Mouse (Mus musculus) gastrocnemius, postnatal 10 days (tissue): ENCODE measurements at regions not wholly inside any gene's neighbourhood (a gene's known extent, or its start where the extent isn't known, plus 50 kb on each side); places are given as distances from the start of the nearest gene placed in this dataset.

ENCODE experiments used
- DNase-seq: peaks from one replicate; pipeline ENCODE4 v3.0.0; 2021; ENCODE audit warnings: mixed read lengths

DNA sequence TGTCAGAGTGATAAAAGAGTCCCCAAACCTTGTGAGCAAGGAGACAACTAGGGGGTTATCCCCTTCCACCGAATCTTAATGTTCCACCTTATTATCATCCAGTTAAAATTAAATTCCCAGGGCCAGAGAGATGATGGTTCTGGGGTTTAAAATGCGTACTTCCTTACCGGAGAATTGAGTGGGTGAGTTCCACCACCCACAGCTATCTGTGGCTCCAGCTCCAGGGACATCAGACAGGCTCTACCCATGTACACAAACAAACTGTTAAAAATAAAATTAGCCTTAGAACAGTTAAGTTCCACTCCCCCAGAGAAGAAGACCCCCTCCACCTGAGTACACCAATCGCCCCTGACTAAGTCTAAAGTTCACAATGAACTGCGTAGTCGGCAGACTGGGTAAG lies 52.0 kb upstream of the Mgat5 start:
- DNase-seq = no peak

DNA sequence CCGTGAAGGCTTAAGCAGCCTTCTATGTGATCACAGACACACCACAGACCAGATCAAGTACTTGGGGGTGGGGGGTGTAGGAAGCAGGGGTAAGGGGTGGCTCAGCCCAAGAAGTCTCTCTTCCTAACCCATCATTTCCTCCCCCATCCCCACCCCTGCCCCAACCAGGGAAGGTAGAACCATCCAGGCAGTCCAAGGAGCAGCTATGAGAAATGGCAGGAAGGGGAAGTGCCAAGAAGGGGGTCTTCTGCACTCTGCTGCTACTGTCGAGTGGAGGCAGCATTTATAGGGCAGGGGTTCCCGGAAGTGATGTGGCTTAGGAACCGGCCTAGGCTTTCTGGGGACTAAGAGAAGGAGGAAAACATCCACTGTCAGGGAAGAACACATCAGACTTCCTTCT lies 69.3 kb upstream of the Mgat5 start:
- DNase-seq = no peak

DNA sequence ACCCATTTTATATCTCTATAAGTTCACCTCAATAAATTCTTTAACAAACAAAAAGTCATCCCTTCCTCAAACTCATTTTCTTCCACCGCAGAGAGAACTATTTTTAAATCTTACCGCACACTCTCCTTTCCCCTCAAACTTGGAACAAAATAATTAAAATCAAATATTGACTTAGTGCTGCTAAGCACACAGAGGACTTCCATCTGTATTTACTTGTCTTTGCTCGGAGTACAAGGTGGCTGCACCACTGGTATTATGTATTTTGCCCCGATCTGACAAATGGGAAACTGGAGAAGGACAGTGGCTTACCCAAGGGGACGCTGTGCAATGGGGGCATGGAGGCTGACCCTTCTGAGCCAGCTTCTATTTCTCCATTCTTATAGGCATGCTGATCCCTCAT lies 72.9 kb upstream of the Mgat5 start:
- no peak for DNase-seq

DNA sequence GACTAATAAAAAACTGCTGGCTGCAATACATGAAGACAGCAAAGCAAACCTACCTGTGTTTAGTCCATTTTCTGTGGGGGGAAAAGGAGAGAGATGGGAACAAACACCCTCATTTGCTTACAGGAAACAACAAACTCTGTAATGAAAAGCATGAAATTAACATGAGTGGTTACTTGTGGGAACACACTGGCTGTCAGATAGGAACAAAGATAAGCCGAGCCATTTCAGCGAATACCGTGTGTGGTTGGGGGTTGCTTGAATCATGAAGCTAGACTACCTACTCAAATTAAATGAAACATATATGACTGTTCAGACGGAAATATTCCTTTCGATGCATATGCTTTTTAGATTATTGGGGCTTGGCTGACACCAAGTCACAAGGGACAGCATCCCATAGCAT lies 80.0 kb upstream of the Mgat5 start:
- no peak for DNase-seq

DNA sequence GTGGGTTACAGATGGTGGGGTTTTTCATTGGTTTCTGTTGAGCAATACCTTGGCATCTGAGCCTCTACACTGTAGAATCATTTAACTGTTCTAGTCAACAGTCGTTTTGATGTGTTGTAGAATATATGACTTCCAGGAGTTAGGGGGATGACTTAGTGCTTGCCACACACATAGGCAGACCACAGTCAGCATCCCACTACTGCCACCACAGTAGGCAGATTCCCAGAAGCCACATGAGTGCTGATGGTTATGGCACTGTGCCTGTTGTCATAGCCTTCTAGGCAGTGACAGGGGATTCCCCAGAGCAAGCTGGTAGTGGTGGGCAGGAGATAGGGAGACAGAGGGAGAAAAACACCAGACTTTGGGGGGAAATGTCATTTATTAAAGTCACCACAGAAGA lies 86.8 kb upstream of the Mgat5 start:
- no peak for DNase-seq

DNA sequence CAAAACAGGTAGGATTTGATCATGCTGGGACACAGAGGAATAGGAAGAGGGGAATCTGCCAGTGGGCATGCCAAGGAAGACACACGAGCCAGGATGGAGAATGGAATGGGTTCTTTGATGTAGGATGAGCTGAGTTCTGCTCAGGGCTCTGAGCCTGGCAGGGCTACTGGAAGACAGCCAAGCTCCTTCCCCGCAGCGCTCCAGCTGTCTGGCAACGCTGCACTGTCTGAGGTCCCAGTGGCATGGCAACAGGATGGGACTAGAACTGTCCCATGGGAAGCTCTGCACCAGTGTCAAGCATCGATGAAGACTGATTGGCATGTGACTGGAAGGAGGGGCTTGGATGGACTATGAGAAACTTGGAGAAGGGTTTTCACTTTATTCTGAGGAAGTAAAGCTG lies 97.3 kb upstream of the Mgat5 start:
- DNase-seq = peak; percentile 11

DNA sequence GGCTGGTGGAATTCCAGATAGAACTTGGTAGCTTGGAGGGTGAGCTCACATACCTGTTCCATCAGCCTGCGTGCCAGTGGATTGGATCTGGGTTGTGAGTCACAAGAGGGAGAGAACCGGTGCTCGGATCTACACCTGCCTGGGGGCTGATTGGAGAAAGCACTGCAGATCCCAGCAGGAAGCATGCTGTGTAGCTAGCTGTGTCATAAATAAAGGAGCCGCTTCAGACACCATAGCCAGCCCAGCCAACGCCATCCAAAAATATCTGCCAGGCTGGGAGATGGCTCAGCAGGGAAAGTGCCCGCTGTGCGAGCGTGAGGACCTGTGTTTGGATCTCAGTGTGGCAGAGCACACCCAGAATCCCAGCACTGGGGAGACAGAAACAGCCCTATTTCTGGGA lies 99.0 kb upstream of the Mgat5 start:
- no peak for DNase-seq

DNA sequence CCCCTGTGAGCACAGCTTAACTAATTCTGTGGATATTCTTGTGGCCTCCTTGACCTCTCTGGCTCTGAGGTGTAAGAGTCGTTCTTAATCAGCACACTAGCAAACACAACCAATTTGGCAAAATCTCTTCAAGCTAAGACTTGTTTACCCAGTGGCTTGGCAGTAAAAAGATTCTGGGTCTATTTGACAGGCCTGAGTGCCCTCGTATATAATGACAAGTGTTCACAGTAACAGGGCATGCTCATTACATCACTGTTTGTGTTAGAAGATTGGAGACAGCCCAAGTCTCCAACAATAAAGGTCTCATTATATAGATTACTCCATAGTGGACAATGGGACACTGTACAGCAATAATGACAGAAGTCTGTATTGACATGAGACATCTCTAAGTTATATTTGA lies 101.2 kb upstream of the Mgat5 start:
- DNase-seq = no peak

DNA sequence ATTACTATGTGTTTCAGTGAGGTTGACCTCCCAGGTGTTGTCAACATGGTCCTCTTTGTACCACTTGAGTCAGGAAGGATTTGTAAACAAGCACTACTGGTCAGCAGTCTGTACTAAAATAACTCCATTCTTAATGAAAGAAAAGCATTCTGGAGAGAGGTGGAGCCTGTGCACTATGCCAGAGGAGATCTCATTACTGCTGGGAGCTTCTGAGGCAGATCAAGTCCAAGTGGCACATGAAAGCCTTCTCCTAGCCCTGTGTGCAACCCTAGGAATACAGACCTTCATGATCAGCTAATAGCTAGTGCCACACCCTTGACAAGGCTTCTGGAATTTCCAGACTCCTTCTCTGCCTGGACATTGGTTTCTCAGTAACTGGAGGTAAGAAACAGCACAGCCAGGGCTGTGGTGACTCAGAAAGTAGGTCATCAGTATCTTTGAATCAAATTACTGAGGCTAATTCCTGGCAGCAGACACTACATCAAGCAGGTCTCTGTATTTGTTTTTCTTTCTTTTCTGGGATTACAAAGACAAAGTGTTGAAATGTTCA lies 105.9 kb upstream of the Mgat5 start:
- no peak for DNase-seq

DNA sequence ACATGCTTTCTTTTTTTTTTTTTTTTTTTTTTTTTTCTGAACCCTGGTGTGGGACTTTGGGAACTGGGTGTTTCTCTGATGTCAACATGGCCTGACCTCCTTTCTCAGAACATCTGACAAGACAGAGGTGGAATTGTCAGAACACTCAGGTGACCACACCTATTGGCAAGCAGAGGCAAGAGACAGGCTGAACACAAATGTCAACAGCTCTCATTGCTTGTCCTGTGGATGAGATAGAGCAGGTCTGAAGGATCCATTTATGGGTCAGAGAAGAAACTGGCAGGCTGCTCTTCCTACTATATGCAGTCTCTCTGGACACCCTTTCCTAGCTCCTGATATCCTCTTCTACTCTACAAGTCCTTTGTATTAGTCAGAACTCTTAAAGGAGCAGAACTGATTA lies 117.2 kb upstream of the Mgat5 start:
- DNase-seq = no peak

DNA sequence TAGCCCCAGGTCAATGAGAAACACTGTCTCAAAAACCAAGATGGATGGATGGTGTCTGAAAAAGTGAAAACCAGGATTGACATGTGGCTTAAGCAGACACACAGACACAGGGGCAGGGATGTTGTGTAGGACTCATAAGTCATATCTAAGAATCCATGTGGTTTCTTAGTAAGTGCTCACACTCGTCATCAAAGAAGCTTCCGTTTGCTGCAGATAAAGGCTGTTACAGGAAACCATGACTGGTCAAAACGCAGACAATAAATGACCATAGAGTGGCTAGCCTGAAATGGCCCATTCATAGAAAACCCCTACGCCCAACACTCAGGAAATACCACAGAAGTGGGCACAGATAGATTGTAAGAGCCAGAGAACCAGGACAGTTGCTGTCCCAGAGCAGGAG lies 118.8 kb upstream of the Mgat5 start:
- no peak for DNase-seq

DNA sequence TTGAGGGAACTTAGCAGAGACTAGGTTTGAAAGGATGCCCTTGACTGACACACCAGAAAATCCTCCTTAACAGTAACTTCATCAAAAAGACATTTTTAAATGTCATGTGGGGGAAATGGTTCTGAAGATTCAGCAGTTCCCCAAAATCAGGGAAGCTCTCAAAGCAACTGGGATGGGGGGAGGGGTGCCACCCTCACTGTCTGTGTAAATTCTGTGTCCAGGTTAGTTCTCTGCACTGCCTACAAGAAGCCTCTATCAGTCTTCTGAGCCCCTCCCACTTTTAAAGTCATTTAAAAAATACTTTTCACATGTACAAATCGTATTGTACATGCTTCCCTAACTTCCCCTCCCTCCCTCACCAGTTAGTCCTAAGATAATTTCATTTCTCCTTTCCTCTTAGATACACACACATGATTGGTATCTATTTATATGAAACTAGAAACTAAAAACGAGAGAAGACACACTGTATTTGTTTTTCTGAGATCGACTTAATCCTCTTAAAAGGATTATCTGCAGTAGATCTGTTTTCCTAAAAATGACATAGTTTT lies 121.0 kb upstream of the Mgat5 start:
- DNase-seq = no peak

DNA sequence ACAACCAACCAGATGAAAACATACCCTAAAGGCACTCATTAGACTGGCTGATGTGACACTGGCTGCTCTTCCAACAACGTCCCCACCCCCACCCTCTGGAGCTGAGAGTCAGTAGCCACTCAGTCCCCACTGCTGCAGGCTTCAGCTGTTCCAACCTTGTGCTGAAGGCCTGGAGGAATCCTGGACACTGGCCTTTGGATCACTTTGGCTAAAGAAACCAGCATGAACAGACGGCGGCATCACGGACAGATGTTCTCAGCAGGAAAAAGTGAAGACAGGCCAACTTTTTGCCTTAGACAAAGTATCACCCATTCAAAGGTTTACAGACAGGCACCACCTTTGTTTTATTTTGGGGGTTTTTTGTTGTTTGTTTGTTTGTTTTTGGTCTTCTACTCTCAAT lies 125.8 kb upstream of the Mgat5 start:
- DNase-seq = no peak

DNA sequence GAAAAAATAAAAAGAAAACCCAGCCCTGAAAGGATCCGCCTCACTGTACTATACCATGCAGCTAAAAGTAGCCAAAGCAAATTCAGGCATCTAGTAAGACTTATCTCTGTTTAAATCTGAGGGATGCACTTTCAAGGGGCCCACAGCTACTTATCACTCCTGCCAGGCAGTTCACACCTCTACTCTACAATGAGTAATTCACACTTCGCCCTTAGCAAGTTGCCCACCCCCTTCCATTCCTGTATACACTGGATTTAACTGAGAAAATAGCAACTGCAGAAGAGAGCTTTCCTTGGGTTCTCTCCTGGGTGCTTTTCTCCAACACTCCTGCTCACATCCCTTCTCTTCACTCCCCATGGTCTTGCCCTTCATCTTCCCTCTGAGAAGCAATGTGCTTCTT lies 142.4 kb upstream of the Mgat5 start:
- DNase-seq = no peak

DNA sequence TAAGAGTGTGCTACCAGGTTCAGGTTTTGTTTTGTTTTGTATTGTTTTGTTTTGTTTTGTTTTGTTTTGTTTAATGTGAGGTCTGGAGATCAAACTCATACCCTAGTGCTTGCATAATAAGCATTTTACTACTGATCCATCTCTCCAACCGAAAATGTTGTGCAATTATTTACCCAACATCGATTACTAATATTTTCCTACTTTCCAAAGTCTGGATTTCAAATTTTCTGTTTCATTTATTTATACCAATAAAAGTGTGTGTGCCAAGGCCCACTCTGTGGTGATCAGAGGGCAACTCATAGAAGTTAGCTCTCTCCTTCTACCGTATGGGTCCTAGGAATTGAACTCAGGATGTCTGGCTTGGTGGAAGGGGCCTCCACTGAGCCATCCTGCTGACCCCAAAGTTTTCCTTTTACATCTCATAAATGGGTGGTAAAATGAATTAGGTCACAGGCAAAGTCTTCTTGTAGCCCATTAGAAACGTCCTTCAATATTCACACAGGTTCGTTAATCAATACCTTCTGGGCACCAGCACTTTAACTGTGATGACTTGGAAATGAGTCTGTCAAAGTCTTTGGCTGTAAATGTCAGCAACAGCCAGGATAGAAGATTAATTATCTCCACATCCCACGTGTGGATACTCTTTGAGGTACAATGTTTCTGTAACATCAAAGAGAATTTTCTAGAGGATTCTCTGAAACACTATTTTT lies 158.9 kb upstream of the Mgat5 start:
- DNase-seq = no peak

DNA sequence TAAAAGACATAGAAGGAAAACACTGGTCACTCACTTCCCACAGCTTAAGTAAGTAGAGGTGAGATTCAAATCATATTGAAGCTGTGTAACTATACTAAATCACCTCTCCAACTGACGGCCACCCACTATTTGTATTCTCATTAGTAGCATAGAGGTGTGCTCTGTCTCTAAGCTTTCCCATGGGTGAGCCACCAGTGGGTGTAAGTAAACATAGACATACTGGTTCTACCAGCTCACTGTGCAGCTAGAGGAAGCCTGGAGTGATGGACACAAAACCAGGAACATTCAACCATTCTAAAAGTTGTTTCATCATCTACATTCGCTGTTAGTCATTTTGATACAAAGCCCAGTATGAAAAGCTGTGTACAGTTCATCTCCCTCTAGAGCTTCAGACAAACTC lies 170.1 kb upstream of the Mgat5 start:
- DNase-seq = no peak

DNA sequence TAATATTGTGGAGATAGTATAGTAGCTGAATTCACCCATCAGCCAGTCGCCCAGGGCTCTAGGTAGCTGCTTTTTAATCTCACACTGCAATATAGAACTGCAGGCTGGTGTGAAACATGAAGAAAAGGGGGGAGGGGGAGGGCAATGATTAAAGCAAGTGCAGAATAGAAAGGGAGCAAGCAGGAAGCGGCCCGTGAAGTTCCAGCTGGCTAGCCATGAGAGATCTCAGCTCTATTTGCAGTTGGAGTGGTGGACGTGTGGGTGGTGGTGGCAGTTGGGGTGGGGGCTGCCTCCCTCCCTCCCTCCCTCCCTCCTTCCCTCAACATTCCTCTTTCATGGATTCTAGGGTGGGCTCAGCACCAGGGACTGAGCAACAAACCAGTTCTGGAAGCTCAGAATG lies 173.3 kb upstream of the Mgat5 start:
- no peak for DNase-seq

DNA sequence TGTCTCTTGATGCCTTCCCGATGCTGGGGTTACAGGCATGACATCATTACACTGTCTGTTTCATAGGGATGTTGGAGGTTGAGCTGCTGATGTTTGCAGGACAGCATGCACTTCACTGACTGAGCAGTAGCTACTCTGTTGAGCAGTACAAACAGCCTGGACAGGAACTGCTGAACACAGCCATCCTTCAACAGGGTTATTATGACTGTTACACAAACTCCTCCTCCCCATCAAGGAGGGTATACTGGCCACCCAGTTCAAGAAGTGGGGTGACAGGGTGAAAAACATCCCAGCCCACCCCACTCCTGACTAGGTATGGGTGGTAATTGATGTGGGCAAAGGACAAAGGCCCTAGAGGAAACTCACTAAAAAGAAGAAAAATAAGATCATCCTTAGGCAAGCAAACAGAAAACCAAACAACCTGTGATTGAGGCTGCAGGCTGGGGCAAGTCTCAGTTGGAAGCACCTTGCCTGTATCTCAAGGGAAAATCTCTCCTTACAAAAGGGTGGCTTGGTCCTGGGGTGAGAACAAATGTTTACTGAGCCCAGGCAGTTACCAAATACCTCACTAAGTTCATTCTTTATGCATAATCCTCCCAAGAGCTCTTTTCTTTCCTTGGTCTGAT lies 175.8 kb upstream of the Mgat5 start:
- no peak for DNase-seq

DNA sequence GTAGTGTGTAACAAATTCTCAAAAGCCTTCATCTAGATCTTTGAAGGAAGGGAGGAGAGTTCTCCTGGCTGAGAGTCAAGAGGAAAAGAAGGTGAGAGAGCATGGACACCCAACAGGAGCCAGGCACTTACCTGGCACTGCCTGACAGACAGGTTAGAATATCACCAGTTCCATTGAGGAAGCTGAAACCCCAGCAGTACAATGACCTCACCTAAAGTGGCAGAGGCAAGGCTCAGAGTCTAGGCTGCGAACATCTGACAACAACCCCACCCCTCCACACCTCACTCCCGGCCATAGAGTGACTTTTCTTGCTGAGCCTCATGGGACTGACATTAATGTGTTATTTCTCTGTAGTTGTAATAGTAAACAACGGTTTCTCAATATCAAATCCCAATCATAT lies 181.7 kb upstream of the Mgat5 start:
- DNase-seq = no peak

DNA sequence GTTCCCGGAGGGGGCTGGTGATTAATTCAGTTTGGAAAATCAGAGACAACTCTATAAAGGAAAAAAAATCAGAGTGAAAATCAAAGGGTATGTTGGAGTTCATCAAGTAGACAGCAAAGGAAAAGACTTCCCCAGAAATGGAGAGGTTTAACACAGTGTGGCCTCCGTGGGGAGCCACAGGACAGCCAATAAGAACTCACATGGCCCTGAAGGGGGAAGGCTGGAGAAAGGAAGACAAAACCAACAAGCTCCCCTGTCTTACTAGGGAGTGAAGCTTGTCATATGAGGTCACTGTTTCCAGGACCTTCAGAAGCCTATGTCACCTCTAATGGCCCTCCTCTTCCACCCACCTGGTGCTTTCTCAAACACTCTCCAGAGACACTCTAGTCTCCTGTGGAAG lies 187.1 kb upstream of the Nckap5 start:
- no peak for DNase-seq

DNA sequence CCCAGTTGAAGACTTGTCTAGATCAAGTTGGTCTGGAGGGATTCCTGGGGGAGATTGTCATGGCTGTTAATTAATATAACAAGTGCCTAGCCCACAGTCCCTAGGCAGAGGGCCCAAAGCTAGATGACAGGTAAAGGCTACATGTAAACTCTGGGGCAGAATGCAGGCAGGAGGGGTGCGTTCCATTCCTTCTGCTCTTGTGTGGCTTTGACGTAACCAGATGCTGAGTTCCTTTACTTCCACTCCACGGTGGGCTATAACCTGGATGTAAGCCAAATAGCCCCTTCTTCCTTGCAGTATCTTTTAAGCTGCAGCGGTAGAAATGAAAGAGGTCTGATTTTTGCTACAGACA lies 185.3 kb upstream of the Nckap5 start:
- no peak for DNase-seq

DNA sequence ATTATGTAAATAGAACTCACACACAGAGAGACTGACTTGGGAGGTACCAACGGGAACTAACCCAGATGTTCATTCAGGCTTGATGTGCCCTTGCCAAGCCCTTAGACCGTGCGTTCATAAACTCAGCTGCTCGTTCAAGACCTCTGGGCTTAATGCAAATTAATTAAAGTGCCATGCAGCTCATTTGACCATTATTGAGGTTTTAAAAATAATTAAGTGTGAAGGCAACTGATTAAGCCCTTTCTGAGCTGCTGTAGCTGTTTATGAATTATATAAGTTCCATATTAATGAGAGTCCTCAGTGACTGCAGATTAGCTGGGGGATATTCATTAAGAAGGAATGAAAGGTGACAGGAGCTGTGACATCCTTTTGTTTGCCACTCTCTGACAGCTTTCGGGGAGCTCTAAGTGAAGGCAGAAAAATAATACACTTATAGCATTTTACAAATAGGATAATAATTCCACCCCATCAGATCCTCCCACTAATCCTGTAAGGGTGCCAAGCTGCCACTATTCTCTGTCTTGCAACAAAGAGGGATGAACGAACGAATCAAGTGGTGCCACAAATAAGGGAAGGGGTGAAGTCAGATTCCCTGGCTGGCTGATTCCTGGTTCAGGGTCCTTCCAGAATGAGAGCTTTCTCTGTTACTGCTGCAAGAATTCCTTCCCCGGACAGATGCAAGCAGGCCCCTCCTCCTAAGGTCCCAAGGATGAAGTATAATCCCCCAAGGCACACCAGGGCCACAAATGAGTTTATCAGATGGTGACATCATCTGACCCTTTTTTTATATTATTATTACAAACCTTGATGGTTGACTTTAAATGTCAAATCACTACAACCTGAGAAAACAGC lies 184.7 kb upstream of the Nckap5 start:
- no peak for DNase-seq

DNA sequence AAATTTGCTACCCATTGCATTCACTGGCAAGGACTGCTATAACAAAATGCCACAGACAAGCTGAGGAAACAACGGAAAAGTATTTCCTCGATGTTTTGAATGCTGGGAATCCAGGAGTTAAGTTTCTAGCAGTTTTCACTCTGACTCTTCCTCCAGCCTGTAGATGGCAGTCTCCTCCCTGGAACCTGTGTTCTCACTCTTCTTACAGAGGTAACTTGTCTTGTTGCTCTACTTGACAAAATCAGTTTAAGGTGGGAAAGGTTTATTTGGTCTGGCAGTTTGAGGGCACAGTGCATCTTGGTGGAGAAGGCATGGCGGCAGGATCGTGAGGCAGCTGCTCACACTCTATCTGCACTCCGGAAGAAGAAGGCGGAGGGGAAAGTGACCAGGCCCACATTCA lies 181.3 kb upstream of the Nckap5 start:
- DNase-seq = no peak
